Mouse (Mus musculus): Measurements from ENCODE around the gene Mov10l1.

Mov10l1 gene

GRCm38 (mm10) chr15:89075478-89076147 lies 92.9 kb downstream of the Mov10l1 start:
- peak; percentile 87 for DNase-seq

DNA sequence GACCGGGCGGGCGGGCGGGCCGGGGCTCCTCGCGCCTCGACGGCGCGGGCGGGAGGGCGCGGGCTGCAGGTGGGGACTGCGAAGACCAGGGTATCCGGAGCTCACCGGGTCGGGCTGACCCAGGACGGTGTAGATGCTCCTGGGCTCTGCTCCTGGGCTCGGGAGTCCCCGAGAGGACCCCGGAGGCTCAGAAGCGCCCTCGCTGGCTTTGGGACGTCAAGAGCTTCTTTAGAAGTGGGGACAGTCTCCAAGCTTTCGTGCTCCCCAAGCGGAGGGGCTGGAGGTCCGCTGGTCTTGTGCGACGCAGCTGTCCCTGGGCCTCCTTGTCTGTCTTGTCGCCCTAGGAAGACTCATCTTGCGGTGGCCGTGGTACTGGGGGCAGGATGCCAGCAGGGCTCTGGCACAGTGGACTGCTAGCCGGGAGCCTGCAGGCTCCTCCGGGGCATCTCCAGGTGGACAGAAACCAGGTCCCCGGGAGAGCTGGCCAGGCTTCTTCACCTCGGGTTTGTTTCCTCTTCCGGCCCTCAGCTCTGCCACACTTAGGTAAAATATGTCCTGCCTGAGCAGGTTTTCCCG lies 93.5 kb downstream of the Mov10l1 start:
- peak; percentile 78 for DNase-seq

DNA sequence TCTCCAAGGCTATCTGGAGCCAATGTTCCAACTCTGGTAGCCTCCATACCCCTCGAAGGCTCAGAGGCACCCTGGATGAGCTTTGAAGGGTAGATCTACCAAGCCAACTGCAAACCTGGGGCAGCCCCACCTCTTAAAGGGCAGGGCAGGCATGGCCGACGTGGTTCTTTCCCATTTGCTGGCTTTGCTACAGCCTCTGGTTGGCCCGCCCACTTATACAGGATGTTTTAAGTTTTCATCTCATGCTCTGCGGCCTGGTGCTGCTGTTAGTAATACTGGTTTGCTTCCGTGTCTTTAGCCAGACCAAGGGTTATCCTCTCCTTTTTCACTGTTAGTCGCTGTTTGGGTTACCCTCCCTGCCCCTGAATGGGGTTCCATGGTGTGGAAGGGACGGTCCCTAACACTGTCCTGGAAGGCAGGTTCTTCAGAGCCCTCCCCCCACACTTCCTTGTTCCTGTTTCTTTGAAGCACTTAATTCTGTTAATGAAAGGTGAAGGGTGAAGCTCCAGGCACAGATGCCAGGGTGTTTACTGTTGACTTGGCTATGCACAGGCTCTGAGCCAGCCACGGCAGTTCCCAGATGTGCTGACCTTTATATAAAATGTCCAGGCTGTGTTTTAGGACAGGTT lies 95.6 kb downstream of the Mov10l1 start:
- no peak for DNase-seq

GRCm38 (mm10) chr15:89083906-89084305 lies 101.2 kb downstream of the Mov10l1 start:
- no peak for DNase-seq

DNA sequence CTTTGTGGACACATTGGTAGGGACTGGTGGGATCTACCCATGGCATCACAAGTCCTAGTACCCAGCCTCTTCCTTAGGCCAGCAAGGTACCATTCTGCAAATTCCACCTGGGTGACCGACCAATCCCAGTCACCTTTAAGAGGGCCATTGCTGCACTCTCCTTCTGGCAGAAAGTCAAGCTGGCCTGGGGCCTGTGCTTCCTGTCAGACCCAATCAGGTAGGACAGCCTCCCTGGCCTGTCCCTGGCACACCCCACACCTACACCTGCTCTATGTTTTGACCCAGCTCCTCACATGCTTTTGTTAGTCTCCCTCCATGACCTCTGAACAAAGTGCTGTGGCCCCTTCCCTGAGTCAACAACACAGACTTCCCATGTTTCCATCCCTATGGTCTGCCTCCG lies 102.1 kb downstream of the Mov10l1 start:
- DNase-seq = no peak

GRCm38 (mm10) chr15:89088607-89089247 lies 106.0 kb downstream of the Mov10l1 start, which contains the start of gene Selenoo:
Selenoo (plus strand) TSS chr15:89089084.
- peak; percentile 89 for DNase-seq

DNA sequence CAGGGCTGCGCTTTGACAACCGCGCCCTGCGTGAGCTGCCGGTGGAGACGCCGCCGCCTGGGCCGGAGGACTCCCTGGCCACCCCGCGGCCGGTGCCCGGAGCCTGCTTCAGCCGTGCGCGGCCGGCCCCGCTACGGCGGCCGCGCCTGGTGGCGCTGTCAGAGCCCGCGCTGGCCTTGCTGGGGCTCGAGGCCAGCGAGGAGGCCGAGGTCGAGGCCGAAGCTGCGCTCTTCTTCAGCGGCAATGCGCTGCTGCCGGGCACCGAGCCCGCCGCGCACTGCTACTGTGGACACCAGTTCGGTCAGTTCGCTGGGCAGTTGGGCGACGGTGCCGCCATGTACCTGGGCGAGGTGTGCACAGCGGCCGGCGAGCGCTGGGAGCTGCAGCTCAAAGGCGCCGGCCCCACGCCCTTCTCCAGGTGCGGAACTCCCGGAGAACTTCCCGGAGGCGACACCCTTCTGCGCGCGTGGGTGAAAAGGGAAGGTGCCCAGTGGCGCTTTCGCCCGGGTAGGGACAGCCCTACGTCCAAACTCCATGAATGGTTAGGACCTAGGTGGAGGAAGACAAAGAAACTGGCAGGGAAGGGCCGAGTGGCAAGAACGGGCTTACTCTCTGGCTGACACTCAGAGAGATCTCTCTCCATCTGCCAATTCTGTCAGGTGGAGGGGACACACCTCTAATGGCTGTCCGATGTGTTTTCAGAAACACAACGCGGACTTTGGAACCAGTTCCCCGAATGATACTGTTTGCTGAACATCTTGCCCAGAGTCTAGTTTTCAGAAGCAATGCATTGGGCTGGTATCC lies 106.7 kb downstream of the Mov10l1 start:
- DNase-seq = no peak

DNA sequence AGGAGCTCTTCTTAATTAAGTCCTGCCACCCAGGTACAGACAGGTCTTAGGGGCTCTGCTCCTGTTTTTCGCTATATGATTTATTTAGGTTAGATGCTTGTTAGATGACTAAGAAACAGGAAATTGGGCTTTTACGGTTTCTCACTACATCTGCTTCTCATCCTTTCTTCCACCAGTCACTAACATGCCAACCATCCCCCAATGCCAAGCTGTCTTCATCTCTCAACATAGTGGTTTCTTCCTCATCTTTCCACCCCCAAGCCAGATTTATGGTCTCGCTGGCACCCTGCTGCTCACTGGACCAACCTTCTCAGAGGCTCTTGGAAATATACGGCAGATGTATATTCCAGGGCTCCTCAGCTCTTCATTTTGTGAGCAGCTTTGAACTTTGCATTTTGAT lies 108.0 kb downstream of the Mov10l1 start:
- DNase-seq = no peak

DNA sequence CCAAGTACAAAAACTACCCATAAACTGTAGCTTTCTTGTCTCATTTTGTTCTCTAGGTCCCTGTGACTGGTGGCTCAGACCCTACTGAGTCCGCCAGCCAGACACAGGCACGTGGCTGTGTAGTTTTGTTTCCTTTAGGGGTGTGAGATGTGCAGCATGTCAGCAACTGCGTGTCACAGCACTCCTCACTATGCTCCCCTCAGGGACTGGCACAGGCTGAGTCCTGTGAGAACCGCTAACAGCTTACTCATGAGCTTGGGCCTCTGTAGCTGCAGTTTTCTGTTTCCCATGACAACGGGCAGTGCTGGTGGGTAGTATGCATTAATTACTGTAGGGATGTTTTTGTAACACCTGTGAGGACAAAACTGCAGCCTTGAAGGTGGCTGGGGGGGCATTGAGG lies 109.5 kb downstream of the Mov10l1 start:
- no peak for DNase-seq

DNA sequence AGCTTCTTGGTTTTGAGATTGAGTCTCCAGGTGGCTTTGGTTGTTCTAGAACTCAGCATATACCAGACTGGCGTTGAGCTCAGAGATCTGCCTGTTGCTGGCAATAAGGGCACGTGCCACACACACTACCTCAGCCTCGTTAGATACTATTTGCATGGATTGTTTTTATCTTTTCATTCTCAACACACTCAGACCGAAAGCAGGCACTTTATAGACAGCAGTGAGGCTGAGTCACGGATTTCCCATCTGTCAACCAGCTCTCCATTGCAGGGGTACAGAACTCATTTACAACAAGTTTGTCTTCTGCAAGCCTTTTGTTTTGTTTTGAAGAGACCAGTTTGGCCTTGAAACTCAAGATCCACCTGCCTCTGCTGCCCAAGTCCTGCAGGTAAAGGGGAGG lies 114.7 kb downstream of the Mov10l1 start:
- DNase-seq = no peak

DNA sequence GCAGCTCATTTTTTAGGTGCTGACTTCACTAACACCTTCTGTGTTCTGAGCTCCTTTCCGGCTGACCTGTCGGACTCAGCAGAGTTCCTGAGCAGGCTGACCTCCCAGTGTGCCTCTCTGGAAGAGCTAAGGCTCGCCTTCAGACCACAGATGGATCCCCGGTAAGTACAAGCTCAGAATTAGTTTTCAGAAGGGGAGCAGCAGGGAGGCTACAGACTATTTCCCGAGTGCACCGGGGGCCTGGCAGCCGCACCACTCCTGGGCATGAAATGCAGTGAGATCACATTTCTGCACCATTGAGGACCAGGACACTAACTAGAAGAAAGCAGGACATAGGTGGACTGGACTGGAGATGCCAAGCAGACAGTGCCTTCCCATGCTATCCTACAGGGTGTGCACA lies 115.9 kb downstream of the Mov10l1 start:
- DNase-seq = peak; percentile 66

GRCm38 (mm10) chr15:89100823-89101222 lies 118.1 kb downstream of the Mov10l1 start:
- DNase-seq = no peak

GRCm38 (mm10) chr15:89102646-89103045 lies 119.9 kb downstream of the Mov10l1 start:
- DNase-seq = no peak

GRCm38 (mm10) chr15:89103921-89104320 lies 121.2 kb downstream of the Mov10l1 start:
- DNase-seq = peak; percentile 71

DNA sequence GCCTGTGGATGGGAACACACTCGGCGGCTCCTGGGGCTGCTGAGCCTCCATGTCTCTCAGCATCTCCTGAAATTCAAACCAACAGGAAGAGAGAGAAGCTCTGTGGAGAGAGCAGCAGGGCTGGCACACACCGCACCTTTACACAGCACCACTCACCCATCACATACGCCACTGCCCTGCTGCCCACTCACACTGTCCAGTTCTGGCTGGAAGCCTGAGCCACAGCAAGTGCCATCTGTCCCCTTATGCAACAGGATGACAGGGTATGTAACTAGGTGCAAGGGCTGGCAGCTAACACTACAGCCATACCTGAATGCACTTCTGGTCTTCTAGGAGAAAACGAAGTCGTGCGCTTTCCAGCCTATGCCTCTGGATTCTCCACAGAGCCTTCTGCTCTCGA lies 121.7 kb downstream of the Mov10l1 start:
- DNase-seq = peak; percentile 93

All from cerebellum, adult 11 months (tissue).